In genomic region chr19:12466204-12466603, GRCm38 (mm10) we compare ENCODE assay signal across 9 mouse cellular contexts. TPM values are rescaled to one million over a fixed set of nuclear protein-coding genes. Genes with fewer than 3 reads are reported as not detected.
DNase-seq lines count a peak whose midpoint lies in the region; ATAC-seq and TF ChIP-seq lines count a peak whose summit lies in the region.
"Had no signal": no experiment of that assay in that cellular context is flagged by ENCODE, and none has a peak within 500 bp of the region (broad histone marks: within the 10 kb centered on the region; RNA-seq: fewer than 3 reads in every experiment).

No protein-coding gene starts in this region.

- H3K4me1 ChIP-seq in testis, adult 2 months (ENCODE audit: control insufficient read depth, insufficient read depth, low read length) = peaks cover 2% of the 10 kb centered on the region
- H3K4me1 ChIP-seq in cerebellum, adult 2 months (ENCODE audit: control insufficient read depth, insufficient read depth, low read length) = no peaks in the 10 kb centered on the region
- H3K4me1 ChIP-seq in forebrain, postnatal 0 days (ENCODE audit: insufficient read depth) = no peaks in the 10 kb centered on the region
- H3K4me1 ChIP-seq in intestine, embryonic 15.5 days (replicated peaks) = no peaks in the 10 kb centered on the region
- peaks cover 4% of the 10 kb centered on the region; the same call in 1 of the 2 replicates for H3K4me1 ChIP-seq in midbrain, embryonic 11.5 days (ENCODE audit: control insufficient read depth, insufficient read depth, low read length)
- H3K4me1 ChIP-seq: embryonic facial prominence, embryonic 15.5 days had no signal

- no peak for TF ChIP-seq POLR2A in testis, adult 2 months (IDR thresholded peaks at IDR 0.05; ENCODE audit: control insufficient read depth, low read depth, low read length)
- TF ChIP-seq POLR2A in cerebellum, adult 2 months (IDR thresholded peaks at IDR 0.05; ENCODE audit: borderline replicate concordance, insufficient read depth, low read length) = no peak

- no peaks in the 10 kb centered on the region for H3K36me3 ChIP-seq in testis, adult 2 months (ENCODE audit: control insufficient read depth, insufficient read depth, low read length)
- H3K36me3 ChIP-seq in forebrain, postnatal 0 days (ENCODE audit: insufficient read depth) = peaks cover 21% of the 10 kb centered on the region
- H3K36me3 ChIP-seq in intestine, embryonic 15.5 days = peaks cover 16% of the 10 kb centered on the region
- H3K36me3 ChIP-seq in midbrain, embryonic 11.5 days (ENCODE audit: control insufficient read depth, insufficient read depth, low read length) = peaks cover 18% of the 10 kb centered on the region

- no peak overlapping the region for H3K4me2 ChIP-seq in forebrain, postnatal 0 days (ENCODE audit: low read depth)
- no peak overlapping the region for H3K4me2 ChIP-seq in intestine, embryonic 15.5 days (replicated peaks)
- H3K4me2 ChIP-seq in midbrain, embryonic 11.5 days = no peak overlapping the region
- H3K4me2 ChIP-seq: embryonic facial prominence, embryonic 15.5 days had no signal

- no peaks in the 10 kb centered on the region for H3K9me3 ChIP-seq in forebrain, postnatal 0 days (ENCODE audit: low read length)
- no peaks in the 10 kb centered on the region for H3K9me3 ChIP-seq in intestine, embryonic 15.5 days
- H3K9me3 ChIP-seq in midbrain, embryonic 11.5 days (ENCODE audit: control insufficient read depth, low read length) = no peaks in the 10 kb centered on the region
- H3K9me3 ChIP-seq: embryonic facial prominence, embryonic 15.5 days had no signal

- TF ChIP-seq CTCF in testis, adult 2 months (IDR thresholded peaks at IDR 0.05; ENCODE audit: control insufficient read depth, insufficient read depth, insufficient replicate concordance, low read depth, low read length) = peak; percentile 46; the same call in 1 of the 2 replicates
- TF ChIP-seq CTCF in cerebellum, adult 2 months (IDR thresholded peaks at IDR 0.05; ENCODE audit: borderline replicate concordance, insufficient read depth, low read depth, low read length) = peak; percentile 91
- TF ChIP-seq CTCF in forebrain, postnatal 0 days (IDR thresholded peaks at IDR 0.05; ENCODE audit: low read depth) = peak; percentile 89

- 21% methylated on average over 7 of the region's 7 CpGs for WGBS in cerebellum, adult 2 months
- 20% methylated on average over 7 of the region's 7 CpGs for WGBS in forebrain, postnatal 0 days
- WGBS in intestine, embryonic 15.5 days = 27% methylated on average over 7 of the region's 7 CpGs
- WGBS in midbrain, embryonic 11.5 days = 35% methylated on average over 7 of the region's 7 CpGs

- ATAC-seq in forebrain, postnatal 0 days = peak; percentile 40; the same call in 1 of the 2 replicates
- peak; percentile 48; the same call in 1 of the 2 replicates for ATAC-seq in intestine, embryonic 15.5 days
- peak; percentile 58 for ATAC-seq in midbrain, embryonic 11.5 days (ENCODE audit: low FRiP score)

- no peak overlapping the region for H3K27ac ChIP-seq in testis, adult 2 months (ENCODE audit: control insufficient read depth, insufficient read depth, low read depth, low read length)
- no peak overlapping the region for H3K27ac ChIP-seq in cerebellum, adult 2 months (ENCODE audit: insufficient read depth, low read length)
- no peak overlapping the region for H3K27ac ChIP-seq in forebrain, postnatal 0 days (ENCODE audit: low read depth, low read length)
- no peak overlapping the region for H3K27ac ChIP-seq in intestine, embryonic 15.5 days
- no peak overlapping the region for H3K27ac ChIP-seq in midbrain, embryonic 11.5 days (ENCODE audit: low read depth, low read length)
- H3K27ac ChIP-seq: embryonic facial prominence, embryonic 15.5 days had no signal

- H3K4me3 ChIP-seq in testis, adult 2 months (ENCODE audit: control insufficient read depth, low read depth, low read length) = no peak overlapping the region
- H3K4me3 ChIP-seq in cerebellum, adult 2 months (replicated peaks; ENCODE audit: insufficient read depth, low read depth, low read length) = no peak overlapping the region
- no peak overlapping the region for H3K4me3 ChIP-seq in forebrain, postnatal 0 days (ENCODE audit: low read depth, low read length)
- H3K4me3 ChIP-seq in intestine, embryonic 15.5 days (replicated peaks) = no peak overlapping the region
- H3K4me3 ChIP-seq in midbrain, embryonic 11.5 days (ENCODE audit: low read depth, low read length) = no peak overlapping the region
- H3K4me3 ChIP-seq: embryonic facial prominence, embryonic 15.5 days had no signal

- no peak overlapping the region for H3K9ac ChIP-seq in forebrain, postnatal 0 days
- H3K9ac ChIP-seq in intestine, embryonic 15.5 days = no peak overlapping the region
- no peak overlapping the region for H3K9ac ChIP-seq in midbrain, embryonic 11.5 days (ENCODE audit: low read length)
- H3K9ac ChIP-seq: embryonic facial prominence, embryonic 15.5 days had no signal

- no peaks in the 10 kb centered on the region for H3K27me3 ChIP-seq in testis, adult 2 months (ENCODE audit: control insufficient read depth, insufficient read depth, low read length)
- no peaks in the 10 kb centered on the region for H3K27me3 ChIP-seq in cerebellum, adult 2 months (ENCODE audit: control insufficient read depth, insufficient read depth, low read length)
- no peaks in the 10 kb centered on the region for H3K27me3 ChIP-seq in forebrain, postnatal 0 days (ENCODE audit: insufficient read depth, low read length)
- H3K27me3 ChIP-seq in intestine, embryonic 15.5 days (replicated peaks) = no peaks in the 10 kb centered on the region
- no peaks in the 10 kb centered on the region for H3K27me3 ChIP-seq in midbrain, embryonic 11.5 days (ENCODE audit: control insufficient read depth, insufficient read depth, low read length)
- H3K27me3 ChIP-seq: embryonic facial prominence, embryonic 15.5 days had no signal

- intact Hi-C loops in left cerebral cortex, postnatal 25 days (cut with DNase I) = loop anchor here (5.0 kb wide), 2 partner anchors 36 to 106 kb away; partner anchors contain the start of gene Dtx4

- DNase-seq in testis, postnatal 14 days (ENCODE audit: low spot score) = no peak
- DNase-seq in cerebellum, adult 2 months = peak; percentile 59 to 62
- peak; percentile 67 for DNase-seq in forebrain, postnatal 0 days
- peak; percentile 74 to 79 for DNase-seq in left cerebral cortex, postnatal 25 days (ENCODE audit: low spot score in 2 of 2)
- peak; percentile 90 for DNase-seq in midbrain, embryonic 11.5 days (ENCODE audit: low spot score, missing footprints)
- DNase-seq in spleen, postnatal 36 days (ENCODE audit: low spot score in 2 of 2) = peak; percentile 66 to 79

RNA-seq across cellular contexts. Expression of gene Mpeg1, which starts 5.6 kb away (rescaled TPM):
- polyA plus RNA-seq in testis, adult 2 months (2012; rRNA removed) = 2.8 and 3.3 TPM in 2 replicates
- polyA plus RNA-seq in cerebellum, adult 2 months (2012; rRNA removed) = 3.3 and 3.6 TPM in 2 replicates
- 3.2 and 3.5 TPM in 2 replicates for total RNA-seq in forebrain, postnatal 0 days (2014; rRNA removed)
- polyA plus RNA-seq in forebrain, postnatal 0 days (2015; fragmentation: Nextera tagmentation; extraction: Ambion mirVana) = 0.63 and 1.1 TPM in 2 replicates
- polyA plus RNA-seq in intestine, embryonic 15.5 days (2015; fragmentation: Nextera tagmentation; extraction: Ambion mirVana) = 0.88 and 0.98 TPM in 2 replicates
- total RNA-seq in left cerebral cortex, postnatal 25 days (2021) = 1 to 10 TPM; 7.6 to 8.7 TPM
- 0.90 and 1.1 TPM in 2 replicates for polyA plus RNA-seq in midbrain, embryonic 11.5 days (2014; fragmentation: Nextera tagmentation; extraction: Ambion mirVana)

RNA-seq across cellular contexts. Expression of gene Dtx4, which starts 35.0 kb away (rescaled TPM):
- 5.7 and 6.0 TPM in 2 replicates for polyA plus RNA-seq in testis, adult 2 months (2012; rRNA removed)
- 11.4 and 11.5 TPM in 2 replicates for polyA plus RNA-seq in cerebellum, adult 2 months (2012; rRNA removed)
- total RNA-seq in forebrain, postnatal 0 days (2014; rRNA removed) = 43.2 and 48.8 TPM in 2 replicates
- polyA plus RNA-seq in forebrain, postnatal 0 days (2015; fragmentation: Nextera tagmentation; extraction: Ambion mirVana) = 20.6 and 21.2 TPM in 2 replicates
- 15.0 and 15.5 TPM in 2 replicates for polyA plus RNA-seq in intestine, embryonic 15.5 days (2015; fragmentation: Nextera tagmentation; extraction: Ambion mirVana)
- 10 to 100 TPM; 32.7 to 37.1 TPM for total RNA-seq in left cerebral cortex, postnatal 25 days (2021)
- 62.0 and 64.3 TPM in 2 replicates for polyA plus RNA-seq in midbrain, embryonic 11.5 days (2014; fragmentation: Nextera tagmentation; extraction: Ambion mirVana)

RNA-seq across cellular contexts. Expression of gene Pfpl, which starts 38.5 kb away (rescaled TPM):
- polyA plus RNA-seq in testis, adult 2 months (2012; rRNA removed) = 0.02 TPM in 2 replicates
- not detected in 2 replicates for polyA plus RNA-seq in cerebellum, adult 2 months (2012; rRNA removed)
- total RNA-seq in forebrain, postnatal 0 days (2014; rRNA removed) = not detected in 2 replicates
- polyA plus RNA-seq in forebrain, postnatal 0 days (2015; fragmentation: Nextera tagmentation; extraction: Ambion mirVana) = 0.04 TPM in 1 of 2 replicates, not detected in the other
- polyA plus RNA-seq in intestine, embryonic 15.5 days (2015; fragmentation: Nextera tagmentation; extraction: Ambion mirVana) = not detected in 2 replicates
- not detected for total RNA-seq in left cerebral cortex, postnatal 25 days (2021)
- not detected in 2 replicates for polyA plus RNA-seq in midbrain, embryonic 11.5 days (2014; fragmentation: Nextera tagmentation; extraction: Ambion mirVana)
- polyA plus RNA-seq: embryonic facial prominence, embryonic 15.5 days had no signal

RNA-seq across cellular contexts. Expression of gene Olfr1441, which starts 49.0 kb away (rescaled TPM):
- not detected in 2 replicates for polyA plus RNA-seq in testis, adult 2 months (2012; rRNA removed)
- polyA plus RNA-seq in cerebellum, adult 2 months (2012; rRNA removed) = not detected in 2 replicates
- total RNA-seq in forebrain, postnatal 0 days (2014; rRNA removed) = not detected in 2 replicates
- polyA plus RNA-seq in forebrain, postnatal 0 days (2015; fragmentation: Nextera tagmentation; extraction: Ambion mirVana) = not detected in 2 replicates
- not detected in 2 replicates for polyA plus RNA-seq in intestine, embryonic 15.5 days (2015; fragmentation: Nextera tagmentation; extraction: Ambion mirVana)
- not detected for total RNA-seq in left cerebral cortex, postnatal 25 days (2021)
- polyA plus RNA-seq in midbrain, embryonic 11.5 days (2014; fragmentation: Nextera tagmentation; extraction: Ambion mirVana) = not detected in 2 replicates
